Mouse (Mus musculus) heart, postnatal 0 days (tissue): ENCODE data around the gene Comp. TPM values are rescaled to one million over a fixed set of nuclear protein-coding genes. Genes with fewer than 3 reads are reported as not detected.

ENCODE experiments used
- ATAC-seq: fragments of 200-750 bp; cut with Nextera tagmentation; 2 replicates; pipeline ENCODE4 v1.8.0; 2017; ENCODE audit warnings: low read depth, moderate number of reproducible peaks, moderate library complexity; ENCODE audit not compliant: insufficient read depth
- DNase-seq: peaks from one replicate; pipeline ENCODE4 v3.0.0-alpha.2; 2016; ENCODE audit warnings: low spot score
- H3K27ac ChIP-seq: fragments of 300-500 bp; sonication (generic); 2 replicates; pipeline ENCODE4 v1.5.1; 2014; ENCODE audit warnings: low read depth, mild to moderate bottlenecking
- H3K27me3 ChIP-seq: fragments of 300-500 bp; sonication (generic); 2 replicates; pipeline ENCODE4 v1.6.1; 2014; ENCODE audit warnings: low read length, mixed read lengths; ENCODE audit not compliant: control insufficient read depth, insufficient read depth
- H3K36me3 ChIP-seq: fragments of 300-500 bp; sonication (generic); replicated peaks from 2 replicates; pipeline ENCODE4 v1.6.1; 2014; ENCODE audit warnings: low read length, mixed read lengths; ENCODE audit not compliant: control insufficient read depth, insufficient read depth
- H3K4me1 ChIP-seq: fragments of 300-500 bp; sonication (generic); 2 replicates; pipeline ENCODE4 v1.6.1; 2014; ENCODE audit warnings: antibody characterized with exemption; ENCODE audit not compliant: control insufficient read depth, insufficient read depth
- H3K4me2 ChIP-seq: fragments of 300-500 bp; sonication (generic); 2 replicates; pipeline ENCODE4 v1.6.1; 2014; ENCODE audit warnings: low read depth, mild to moderate bottlenecking, low read length, moderate library complexity
- H3K4me3 ChIP-seq: fragments of 300-500 bp; sonication (generic); 2 replicates; pipeline ENCODE4 v1.5.1; 2014; ENCODE audit warnings: low read depth, low read length
- H3K9ac ChIP-seq: fragments of 300-500 bp; sonication (generic); replicated peaks from 2 replicates; pipeline ENCODE4 v1.6.1; 2014; ENCODE audit warnings: low read depth, low read length, mixed read lengths
- H3K9me3 ChIP-seq: fragments of 300-500 bp; sonication (generic); replicated peaks from 2 replicates; pipeline ENCODE4 v1.6.1; 2016; ENCODE audit warnings: low read length; ENCODE audit not compliant: control insufficient read depth
- CTCF ChIP-seq: IDR thresholded peaks from 2 replicates; pipeline ENCODE4 v1.5.1; 2016; ENCODE audit warnings: antibody characterized with exemption, control low read depth, low read depth
- EP300 ChIP-seq: IDR thresholded peaks from 2 replicates; pipeline ENCODE4 v1.6.1; 2016; ENCODE audit warnings: antibody characterized with exemption, low read depth
- WGBS: fragments of 180-500 bp; shearing (Covaris S2); extraction: QIAGEN DNeasy Blood & Tissue Kit; methylation state at CpG from one replicate; pipeline ENCODE4 v1.1.7; 2014; 5-methylcytosine and 5-hydroxymethylcytosine counted together
- polyA plus RNA-seq: library from polyadenylated mRNA; unstranded; fragments of >200 nt; fragmentation: Nextera tagmentation; extraction: Ambion mirVana; gene quantifications from 2 replicates; pipeline ENCODE4 v1.2.1, GENCODE M21; 2015
- total RNA-seq: library from RNA; depleted of rRNA; stranded (reverse); fragments of >200 nt; gene quantifications from 2 replicates; pipeline ENCODE4 v1.2.3, GENCODE M21; 2014; ENCODE audit warnings: low replicate concordance

The Comp gene
- total and polyA plus RNA-seq, 2 experiments from 2014 or later, result 3.2 to 4.2 TPM

- no peaks in the 10 kb centered on the region for H3K27me3 ChIP-seq
- peak; percentile 59 for DNase-seq
- no peak overlapping the region for H3K9ac ChIP-seq
- no peak overlapping the region for H3K4me3 ChIP-seq
- TF ChIP-seq EP300 (no peak), CTCF (no peak)
- no peak overlapping the region; the same call in 1 of the 2 replicates for H3K27ac ChIP-seq
- peak; percentile 76 for ATAC-seq
- no peaks in the 10 kb centered on the region for H3K36me3 ChIP-seq
- peaks cover 17% of the 10 kb centered on the region for H3K4me1 ChIP-seq
- H3K9me3 ChIP-seq, result no peaks in the 10 kb centered on the region
- 17% methylated on average over 14 of the region's 14 CpGs for WGBS
- H3K4me2 ChIP-seq, result no peak overlapping the region; the same call in 1 of the 2 replicates
Measured at GRCm38 (mm10) chr8:70418954-70419353, 45.6 kb downstream of the Comp start.

- Histone ChIP-seq H3K4me1 (peaks cover 17% of the 10 kb centered on the region), H3K36me3 (no peaks in the 10 kb centered on the region), H3K4me2 (no peak overlapping the region), H3K9ac (no peak overlapping the region), H3K27ac (no peak overlapping the region), H3K27me3 (no peaks in the 10 kb centered on the region), H3K9me3 (no peaks in the 10 kb centered on the region), H3K4me3 (no peak overlapping the region)
- DNase-seq (no peak), ATAC-seq (no peak)
- TF ChIP-seq CTCF, result no peak
- TF ChIP-seq EP300, result no peak
- 66% methylated on average over 11 of the region's 11 CpGs for WGBS
Measured at GRCm38 (mm10) chr8:70419879-70420643, 46.7 kb downstream of the Comp start.

GRCm38 (mm10) chr8:70421349-70422104 lies 48.2 kb downstream of the Comp start:
- no peaks in the 10 kb centered on the region for H3K9me3 ChIP-seq
- TF ChIP-seq EP300, result no peak
- TF ChIP-seq CTCF, result no peak
- no peak overlapping the region for H3K27ac ChIP-seq
- H3K4me1 ChIP-seq, result peaks cover 17% of the 10 kb centered on the region
- H3K4me3 ChIP-seq, result no peak overlapping the region
- no peaks in the 10 kb centered on the region for H3K36me3 ChIP-seq
- H3K9ac ChIP-seq, result no peak overlapping the region
- WGBS, result 78% methylated on average over 18 of the region's 18 CpGs
- H3K27me3 ChIP-seq, result no peaks in the 10 kb centered on the region
- DNase-seq (no peak), ATAC-seq (no peak)
- no peak overlapping the region for H3K4me2 ChIP-seq

- 87% methylated on average over 2 of the region's 2 CpGs for WGBS
- no peak for ATAC-seq
- Histone ChIP-seq H3K9me3 (no peaks in the 10 kb centered on the region), H3K36me3 (no peaks in the 10 kb centered on the region), H3K4me2 (no peak overlapping the region), H3K27me3 (no peaks in the 10 kb centered on the region), H3K27ac (no peak overlapping the region), H3K9ac (no peak overlapping the region), H3K4me1 (peaks cover 17% of the 10 kb centered on the region), H3K4me3 (no peak overlapping the region)
- no peak for TF ChIP-seq EP300
- no peak for TF ChIP-seq CTCF
- no peak for DNase-seq
Measured at GRCm38 (mm10) chr8:70422722-70423121, 49.4 kb downstream of the Comp start.

GRCm38 (mm10) chr8:70426300-70426907 lies 53.0 kb downstream of the Comp start:
- H3K27ac ChIP-seq, result no peak overlapping the region

More at GRCm38 (mm10) chr8:70426300-70426907, 53.0 kb downstream of the Comp start:
- Histone ChIP-seq H3K4me1 (no peaks in the 10 kb centered on the region), H3K4me2 (no peak overlapping the region), H3K9ac (no peak overlapping the region), H3K9me3 (no peaks in the 10 kb centered on the region), H3K36me3 (no peaks in the 10 kb centered on the region), H3K27me3 (no peaks in the 10 kb centered on the region), H3K4me3 (no peak overlapping the region)
- 93% methylated on average over 2 of the region's 2 CpGs for WGBS
- TF ChIP-seq EP300, result no peak
- no peak for DNase-seq
- no peak for ATAC-seq
